Mouse (Mus musculus): ENCODE measurements around the gene Nkiras2. TPM values are rescaled to one million over a fixed set of nuclear protein-coding genes. Genes with fewer than 3 reads are reported as not detected.
A peak's percentile ranks its signal among the peaks of the same experiment; 100 is the strongest.

Nkiras2 gene
- 67.4 and 67.9 TPM in 2 replicates for polyA plus RNA-seq (2016; fragmentation: Nextera tagmentation; extraction: Ambion mirVana)

- Histone ChIP-seq H3K4me1 (peaks cover 31% of the 10 kb centered on the region), H3K27me3 (ENCODE audit: insufficient read depth, poor library complexity, severe bottlenecking) (no peaks in the 10 kb centered on the region), H3K27ac (peak within 1 kb of the TSS; percentile 96), H3K4me3 (peak within 1 kb of the TSS; percentile 97), H3K9me3 (no peaks in the 10 kb centered on the region), H3K36me3 (peaks cover 3% of the 10 kb centered on the region; the same call in 1 of the 2 replicates)
- WGBS, result under 1% methylated on average over 36 of the region's 36 CpGs
- DNase-seq (ENCODE audit: low spot score), result peak; percentile 92
These were observed at the start of gene Nkiras2 for GRCm38 (mm10) chr11:100618761-100619484. Gene Nkiras2, plus strand, starts transcription at chr11:100619244.

- no peaks in the 10 kb centered on the region for H3K9me3 ChIP-seq
- 57% methylated on average over 9 of the region's 9 CpGs for WGBS
These were observed 49.3 kb upstream of the Nkiras2 start for GRCm38 (mm10) chr11:100569789-100570188.

GRCm38 (mm10) chr11:100570430-100571201 is 48.4 kb upstream of the Nkiras2 start:
- Histone ChIP-seq H3K4me3 (peak overlapping the region; percentile 41), H3K27ac (peak overlapping the region; percentile 12; the same call in 1 of the 2 replicates), H3K27me3 (ENCODE audit: insufficient read depth, poor library complexity, severe bottlenecking) (peaks cover 34% of the 10 kb centered on the region), H3K36me3 (no peaks in the 10 kb centered on the region), H3K9me3 (no peaks in the 10 kb centered on the region), H3K4me1 (peaks cover 30% of the 10 kb centered on the region)
- DNase-seq (ENCODE audit: low spot score), result no peak
- 15% methylated on average over 8 of the region's 8 CpGs for WGBS

More at GRCm38 (mm10) chr11:100569789-100570188, 49.3 kb upstream of the Nkiras2 start:
- DNase-seq (ENCODE audit: low spot score), result no peak
- Histone ChIP-seq H3K27me3 (ENCODE audit: insufficient read depth, poor library complexity, severe bottlenecking) (peaks cover 34% of the 10 kb centered on the region), H3K27ac (no peak overlapping the region), H3K4me1 (peaks cover 21% of the 10 kb centered on the region), H3K36me3 (no peaks in the 10 kb centered on the region), H3K4me3 (no peak overlapping the region)

GRCm38 (mm10) chr11:100571202-100571567 is 47.9 kb upstream of the Nkiras2 start:
- Histone ChIP-seq H3K27ac (peak overlapping the region; percentile 12; the same call in 1 of the 2 replicates), H3K9me3 (no peaks in the 10 kb centered on the region), H3K4me1 (peaks cover 33% of the 10 kb centered on the region), H3K36me3 (no peaks in the 10 kb centered on the region), H3K4me3 (peak overlapping the region; percentile 41), H3K27me3 (ENCODE audit: insufficient read depth, poor library complexity, severe bottlenecking) (peaks cover 34% of the 10 kb centered on the region)
- 12% methylated on average over 16 of the region's 16 CpGs for WGBS
- DNase-seq (ENCODE audit: low spot score), result no peak

GRCm38 (mm10) chr11:100574188-100574587 is 44.9 kb upstream of the Nkiras2 start:
- Histone ChIP-seq H3K27me3 (ENCODE audit: insufficient read depth, poor library complexity, severe bottlenecking) (peaks cover 22% of the 10 kb centered on the region), H3K9me3 (no peaks in the 10 kb centered on the region), H3K4me1 (peaks cover 29% of the 10 kb centered on the region), H3K4me3 (peak overlapping the region; percentile 88; the same call in 1 of the 2 replicates), H3K36me3 (peaks cover 15% of the 10 kb centered on the region), H3K27ac (peak overlapping the region; percentile 88)
- WGBS, result 80% methylated on average over 3 of the region's 3 CpGs
- DNase-seq (ENCODE audit: low spot score), result no peak

GRCm38 (mm10) chr11:100574708-100575483 is 44.1 kb upstream of the Nkiras2 start, which contains the start of gene Cnp:
Gene Cnp, plus strand, starts transcription at chr11:100574904.
- no peaks in the 10 kb centered on the region for H3K9me3 ChIP-seq
- peaks cover 22% of the 10 kb centered on the region for H3K36me3 ChIP-seq
- peak; percentile 80 for DNase-seq (ENCODE audit: low spot score)
- H3K27ac ChIP-seq, result peak within 1 kb of the TSS; percentile 88
- peak within 1 kb of the TSS; percentile 88 for H3K4me3 ChIP-seq
- H3K4me1 ChIP-seq, result peaks cover 29% of the 10 kb centered on the region
- WGBS, result 2% methylated on average over 47 of the region's 47 CpGs
- H3K27me3 ChIP-seq (ENCODE audit: insufficient read depth, poor library complexity, severe bottlenecking), result peaks cover 22% of the 10 kb centered on the region

GRCm38 (mm10) chr11:100575484-100575855 is 43.6 kb upstream of the Nkiras2 start:
- H3K27me3 ChIP-seq (ENCODE audit: insufficient read depth, poor library complexity, severe bottlenecking), result peaks cover 22% of the 10 kb centered on the region
- WGBS, result 45% methylated on average over 2 of the region's 2 CpGs
- H3K4me3 ChIP-seq, result peak overlapping the region; percentile 88
- no peaks in the 10 kb centered on the region for H3K9me3 ChIP-seq
- H3K27ac ChIP-seq, result peak overlapping the region; percentile 88
- H3K4me1 ChIP-seq, result peaks cover 25% of the 10 kb centered on the region
- peaks cover 27% of the 10 kb centered on the region for H3K36me3 ChIP-seq
- DNase-seq (ENCODE audit: low spot score), result no peak

- no peak for DNase-seq (ENCODE audit: low spot score)
- no peaks in the 10 kb centered on the region for H3K9me3 ChIP-seq
- WGBS, result 61% methylated on average over 21 of the region's 21 CpGs
- H3K4me3 ChIP-seq, result 0 out of 2 replicates have a peak overlapping the region, but pooled peaks have one; percentile 6
- no peak overlapping the region for H3K27ac ChIP-seq
- peaks cover 16% of the 10 kb centered on the region for H3K27me3 ChIP-seq (ENCODE audit: insufficient read depth, poor library complexity, severe bottlenecking)
- H3K4me1 ChIP-seq, result peaks cover 17% of the 10 kb centered on the region
- peaks cover 35% of the 10 kb centered on the region for H3K36me3 ChIP-seq
These were observed 42.8 kb upstream of the Nkiras2 start for GRCm38 (mm10) chr11:100576256-100576655.

- Histone ChIP-seq H3K27me3 (ENCODE audit: insufficient read depth, poor library complexity, severe bottlenecking) (no peaks in the 10 kb centered on the region), H3K27ac (no peak overlapping the region)
- WGBS, result 77% methylated on average over 8 of the region's 8 CpGs
These were observed 41.0 kb upstream of the Nkiras2 start for GRCm38 (mm10) chr11:100577852-100578599.

GRCm38 (mm10) chr11:100579116-100579799 is 39.8 kb upstream of the Nkiras2 start:
- no peak overlapping the region for H3K27ac ChIP-seq
- H3K4me3 ChIP-seq, result no peak overlapping the region
- no peaks in the 10 kb centered on the region for H3K9me3 ChIP-seq
- 91% methylated on average over 9 of the region's 9 CpGs for whole genome bisulfite sequencing
- DNase-seq (ENCODE audit: low spot score), result no peak
- peaks cover 65% of the 10 kb centered on the region for H3K36me3 ChIP-seq
- H3K27me3 ChIP-seq (ENCODE audit: insufficient read depth, poor library complexity, severe bottlenecking), result no peaks in the 10 kb centered on the region
- H3K4me1 ChIP-seq, result peaks cover 13% of the 10 kb centered on the region

More at GRCm38 (mm10) chr11:100577852-100578599, 41.0 kb upstream of the Nkiras2 start:
- Histone ChIP-seq H3K9me3 (no peaks in the 10 kb centered on the region), H3K4me1 (peaks cover 13% of the 10 kb centered on the region), H3K4me3 (no peak overlapping the region), H3K36me3 (peaks cover 53% of the 10 kb centered on the region)
- no peak for DNase-seq (ENCODE audit: low spot score)

- Histone ChIP-seq H3K27ac (no peak overlapping the region), H3K9me3 (no peaks in the 10 kb centered on the region), H3K27me3 (ENCODE audit: insufficient read depth, poor library complexity, severe bottlenecking) (no peaks in the 10 kb centered on the region), H3K36me3 (peaks cover 75% of the 10 kb centered on the region), H3K4me3 (no peak overlapping the region), H3K4me1 (peaks cover 9% of the 10 kb centered on the region)
- DNase-seq (ENCODE audit: low spot score), result no peak
- 91% methylated on average over 13 of the region's 13 CpGs for WGBS
These were observed 38.8 kb upstream of the Nkiras2 start for GRCm38 (mm10) chr11:100580275-100580674.
